Mouse (Mus musculus) bone marrow, adult 2 months (tissue): ENCODE results near the gene Tmem151a.

ENCODE experiments used
- CTCF ChIP-seq: fragments of 200-500 bp; IDR thresholded peaks from 2 replicates; pipeline ENCODE4 v1.5.1; 2011; ENCODE audit warnings: low read length, control low read depth; ENCODE audit not compliant: control insufficient read depth, insufficient read depth
- POLR2A ChIP-seq: fragments of 200-500 bp; IDR thresholded peaks from 2 replicates; pipeline ENCODE4 v1.6.1; 2011; ENCODE audit warnings: low read depth, mild to moderate bottlenecking, control low read depth, low read length, borderline replicate concordance; ENCODE audit not compliant: control insufficient read depth

GRCm38 (mm10) chr19:5060365-5061330 lies 24.7 kb downstream of the Tmem151a start:
- TF ChIP-seq CTCF = no peak
- no peak for TF ChIP-seq POLR2A
